Mouse (Mus musculus): Measurements from ENCODE around the gene Timm44.
A peak's percentile ranks its signal among the peaks of the same experiment; 100 is the strongest.
"Not testable (repeated sequence)": the region's sequence is repeated elsewhere in the genome, so short reads cannot be mapped to it uniquely, and the experiment has no call there.

The Timm44 gene

GRCm38 (mm10) chr8:4263105-4263791 is 12.5 kb downstream of the Timm44 start:
- DNase-seq = no peak

- DNase-seq = no peak
Measured at GRCm38 (mm10) chr8:4259805-4260170, 15.9 kb downstream of the Timm44 start.

- peak; percentile 98 for DNase-seq
Measured at GRCm38 (mm10) chr8:4259125-4259804, 16.4 kb downstream of the Timm44 start, which contains the start of gene Ctxn1. Gene Ctxn1 (minus strand): TSS chr8:4259274.

- DNase-seq = no peak
Measured at GRCm38 (mm10) chr8:4258678-4259077, 17.0 kb downstream of the Timm44 start.

- peak; percentile 85 for DNase-seq
Measured at GRCm38 (mm10) chr8:4258233-4258632, 17.5 kb downstream of the Timm44 start.

GRCm38 (mm10) chr8:4257350-4257749 is 18.4 kb downstream of the Timm44 start:
- DNase-seq = no peak

- no peak for DNase-seq
Measured at GRCm38 (mm10) chr8:4256911-4257310, 18.8 kb downstream of the Timm44 start.

- DNase-seq = not testable (repeated sequence)
Measured at GRCm38 (mm10) chr8:4255471-4255870, 20.2 kb downstream of the Timm44 start.

- DNase-seq = no peak
Measured at GRCm38 (mm10) chr8:4254001-4254400, 21.7 kb downstream of the Timm44 start.

- DNase-seq = peak; percentile 95
Measured at GRCm38 (mm10) chr8:4252934-4253841, 22.5 kb downstream of the Timm44 start, which contains the start of gene Snapc2. Gene Snapc2 (plus strand): TSS chr8:4253080.

GRCm38 (mm10) chr8:4252116-4252760 is 23.5 kb downstream of the Timm44 start:
- DNase-seq = no peak

GRCm38 (mm10) chr8:4250306-4250970 is 25.3 kb downstream of the Timm44 start:
- peak; percentile 81 for DNase-seq

GRCm38 (mm10) chr8:4249213-4249612 is 26.5 kb downstream of the Timm44 start:
- no peak for DNase-seq

- no peak for DNase-seq
Measured at GRCm38 (mm10) chr8:4247951-4248540, 27.7 kb downstream of the Timm44 start, which contains the start of gene Tgfbr3l. Gene Tgfbr3l (plus strand): TSS chr8:4248214.

- DNase-seq = no peak
Measured at GRCm38 (mm10) chr8:4247241-4247640, 28.5 kb downstream of the Timm44 start.

GRCm38 (mm10) chr8:4245737-4246136 is 30.0 kb downstream of the Timm44 start:
- no peak for DNase-seq

- no peak for DNase-seq
Measured at GRCm38 (mm10) chr8:4245061-4245460, 30.7 kb downstream of the Timm44 start.

- DNase-seq = no peak
Measured at GRCm38 (mm10) chr8:4239193-4239890, 36.4 kb downstream of the Timm44 start.

- DNase-seq = peak; percentile 99
Measured at GRCm38 (mm10) chr8:4238434-4239192, 37.1 kb downstream of the Timm44 start, which contains the start of the genes Map2k7 and Gm49320. Gene Map2k7 (plus strand): TSS chr8:4238740. Gene Gm49320 (plus strand): TSS chr8:4238865.

- DNase-seq = no peak
Measured at GRCm38 (mm10) chr8:4237814-4238433, 37.8 kb downstream of the Timm44 start.
